In genomic region chr17:34546797-34547196, GRCm38 (mm10) we compare ENCODE assay signal across 1 mouse cellular context.
TF ChIP-seq lines count a peak whose summit lies in the region.

No protein-coding gene starts in this region.

TF ChIP-seq in CH12.LX, 34 proteins besides CTCF, POLR2A, EP300 and RAD21:
- TF ChIP-seq BHLHE40 (IDR thresholded peaks at IDR 0.05; ENCODE audit: low read depth, low read length) = no peak
- no peak for TF ChIP-seq MEF2A (IDR thresholded peaks at IDR 0.05; ENCODE audit: borderline replicate concordance, low read depth, low read length)
- no peak for TF ChIP-seq GABPA (IDR thresholded peaks at IDR 0.05; ENCODE audit: insufficient replicate concordance, low read depth, low read length)
